Mouse (Mus musculus) testis, adult 2 months (tissue): ENCODE results near the gene Zfyve26. TPM values are rescaled to one million over a fixed set of nuclear protein-coding genes. Genes with fewer than 3 reads are reported as not detected.

Experiments used
- H3K27ac ChIP-seq: fragments of 200-500 bp; 2 replicates; pipeline ENCODE4 v1.5.1; 2012; ENCODE audit warnings: low read depth, low read length; ENCODE audit not compliant: control insufficient read depth, insufficient read depth
- H3K27me3 ChIP-seq: fragments of 200-500 bp; 2 replicates; pipeline ENCODE4 v1.6.1; 2012; ENCODE audit warnings: mild to moderate bottlenecking, low read length, moderate library complexity; ENCODE audit not compliant: control insufficient read depth, insufficient read depth
- H3K36me3 ChIP-seq: fragments of 200-500 bp; 2 replicates; pipeline ENCODE4 v1.6.1; 2012; ENCODE audit warnings: mild to moderate bottlenecking, low read length; ENCODE audit not compliant: control insufficient read depth, insufficient read depth
- H3K4me1 ChIP-seq: fragments of 200-500 bp; 2 replicates; pipeline ENCODE4 v1.6.1; 2012; ENCODE audit warnings: low read length; ENCODE audit not compliant: control insufficient read depth, insufficient read depth
- H3K4me3 ChIP-seq: fragments of 200-500 bp; 2 replicates; pipeline ENCODE4 v1.5.1; 2012; ENCODE audit warnings: low read depth, mild to moderate bottlenecking, low read length, moderate library complexity, mixed read lengths; ENCODE audit not compliant: control insufficient read depth
- CTCF ChIP-seq: fragments of 200-500 bp; IDR thresholded peaks from 2 replicates; pipeline ENCODE4 v1.5.1; 2012; ENCODE audit warnings: low read depth, mild to moderate bottlenecking, inconsistent platforms, low read length, moderate library complexity; ENCODE audit not compliant: control insufficient read depth, insufficient read depth, insufficient replicate concordance
- POLR2A ChIP-seq: fragments of 200-500 bp; IDR thresholded peaks from 2 replicates; pipeline ENCODE4 v1.6.1; 2012; ENCODE audit warnings: low read depth, mild to moderate bottlenecking, inconsistent platforms, low read length, moderate library complexity; ENCODE audit not compliant: control insufficient read depth
- polyA plus RNA-seq: library from polyadenylated mRNA; depleted of rRNA; stranded (reverse); fragments of >200 nt; gene quantifications from 2 replicates; pipeline ENCODE4 v1.2.3, GENCODE M21; 2012

The Zfyve26 gene
- polyA plus RNA-seq, 1 experiment: 10.6 TPM

GRCm38 (mm10) chr12:79260154-79260553, 36.0 kb downstream of the Zfyve26 start:
- Histone ChIP-seq H3K36me3 (no peaks in the 10 kb centered on the region; the same call in 1 of the 2 replicates), H3K27ac (no peak overlapping the region), H3K4me3 (no peak overlapping the region), H3K4me1 (no peaks in the 10 kb centered on the region), H3K27me3 (no peaks in the 10 kb centered on the region)
- no peak for TF ChIP-seq POLR2A
- TF ChIP-seq CTCF: no peak

- no peaks in the 10 kb centered on the region for H3K27me3 ChIP-seq
- H3K4me3 ChIP-seq: no peak overlapping the region
- no peaks in the 10 kb centered on the region for H3K4me1 ChIP-seq
- H3K27ac ChIP-seq: no peak overlapping the region
- H3K36me3 ChIP-seq: no peaks in the 10 kb centered on the region; the same call in 1 of the 2 replicates
- no peak for TF ChIP-seq POLR2A
- no peak for TF ChIP-seq CTCF
These were observed 41.1 kb downstream of the Zfyve26 start for GRCm38 (mm10) chr12:79254975-79255374.

- Histone ChIP-seq H3K36me3 (no peaks in the 10 kb centered on the region; the same call in 1 of the 2 replicates), H3K4me1 (no peaks in the 10 kb centered on the region)
These were observed 42.6 kb downstream of the Zfyve26 start for GRCm38 (mm10) chr12:79253294-79254053.

GRCm38 (mm10) chr12:79248110-79248509, 48.0 kb downstream of the Zfyve26 start:
- no peaks in the 10 kb centered on the region for H3K36me3 ChIP-seq

More at GRCm38 (mm10) chr12:79253294-79254053, 42.6 kb downstream of the Zfyve26 start:
- no peak overlapping the region for H3K4me3 ChIP-seq
- H3K27ac ChIP-seq: no peak overlapping the region
- H3K27me3 ChIP-seq: no peaks in the 10 kb centered on the region
- TF ChIP-seq POLR2A: no peak
- no peak for TF ChIP-seq CTCF

GRCm38 (mm10) chr12:79242921-79243320, 53.2 kb downstream of the Zfyve26 start:
- no peak for TF ChIP-seq POLR2A
- no peak for TF ChIP-seq CTCF
- H3K36me3 ChIP-seq: no peaks in the 10 kb centered on the region
- H3K4me3 ChIP-seq: no peak overlapping the region
- H3K27me3 ChIP-seq: no peaks in the 10 kb centered on the region
- no peaks in the 10 kb centered on the region for H3K4me1 ChIP-seq
- H3K27ac ChIP-seq: no peak overlapping the region

More at GRCm38 (mm10) chr12:79248110-79248509, 48.0 kb downstream of the Zfyve26 start:
- Histone ChIP-seq H3K27me3 (no peaks in the 10 kb centered on the region), H3K4me3 (no peak overlapping the region), H3K4me1 (no peaks in the 10 kb centered on the region), H3K27ac (no peak overlapping the region)
- no peak for TF ChIP-seq POLR2A
- TF ChIP-seq CTCF: no peak

GRCm38 (mm10) chr12:79241985-79242384, 54.1 kb downstream of the Zfyve26 start:
- TF ChIP-seq POLR2A (no peak), CTCF (no peak)
- Histone ChIP-seq H3K27me3 (no peaks in the 10 kb centered on the region), H3K4me1 (no peaks in the 10 kb centered on the region), H3K36me3 (no peaks in the 10 kb centered on the region), H3K4me3 (no peak overlapping the region), H3K27ac (no peak overlapping the region)

- Histone ChIP-seq H3K27me3 (no peaks in the 10 kb centered on the region), H3K36me3 (no peaks in the 10 kb centered on the region), H3K4me3 (peak overlapping the region; percentile 37), H3K4me1 (no peaks in the 10 kb centered on the region), H3K27ac (no peak overlapping the region)
- no peak for TF ChIP-seq CTCF
- TF ChIP-seq POLR2A: no peak
These were observed 60.5 kb downstream of the Zfyve26 start for GRCm38 (mm10) chr12:79235485-79236080.

- TF ChIP-seq CTCF (no peak), POLR2A (no peak)
- no peaks in the 10 kb centered on the region for H3K27me3 ChIP-seq
- H3K36me3 ChIP-seq: no peaks in the 10 kb centered on the region
- no peak overlapping the region for H3K4me3 ChIP-seq
- H3K27ac ChIP-seq: no peak overlapping the region
- H3K4me1 ChIP-seq: no peaks in the 10 kb centered on the region
These were observed 78.6 kb downstream of the Zfyve26 start for GRCm38 (mm10) chr12:79217511-79217910.
